Mouse (Mus musculus) ES-Bruce4 (cell line): ENCODE data around the gene Prr7. TPM values are rescaled to one million over a fixed set of nuclear protein-coding genes. Genes with fewer than 3 reads are reported as not detected.
A peak's percentile ranks its signal among the peaks of the same experiment; 100 is the strongest.

ENCODE experiments used
- H3K27ac ChIP-seq: 2 replicates; pipeline ENCODE4 v1.5.1; 2012; ENCODE audit warnings: low read length, inconsistent platforms; ENCODE audit not compliant: insufficient read depth
- H3K27me3 ChIP-seq: 2 replicates; pipeline ENCODE4 v1.6.1; 2012; ENCODE audit warnings: mild to moderate bottlenecking, low read length, inconsistent platforms; ENCODE audit not compliant: control insufficient read depth, poor library complexity, insufficient read depth, severe bottlenecking
- H3K36me3 ChIP-seq: 2 replicates; pipeline ENCODE4 v1.6.1; 2012; ENCODE audit warnings: inconsistent platforms, mild to moderate bottlenecking, low read length, moderate library complexity; ENCODE audit not compliant: control insufficient read depth, poor library complexity, insufficient read depth, severe bottlenecking
- H3K4me1 ChIP-seq: one replicate; pipeline ENCODE4 v1.8.1; 2011; ENCODE audit warnings: low read length; ENCODE audit not compliant: control insufficient read depth, insufficient read depth
- H3K4me3 ChIP-seq: 2 replicates; pipeline ENCODE4 v1.5.1; 2011; ENCODE audit warnings: low read depth, mild to moderate bottlenecking, low read length
- H3K9ac ChIP-seq: 2 replicates; pipeline ENCODE4 v1.6.1; 2012; ENCODE audit warnings: low read depth, mild to moderate bottlenecking, inconsistent platforms; ENCODE audit not compliant: poor library complexity, severe bottlenecking
- H3K9me3 ChIP-seq: replicated peaks from 2 replicates; pipeline ENCODE4 v1.6.1; 2012; ENCODE audit warnings: mild to moderate bottlenecking, low read length, inconsistent platforms; ENCODE audit not compliant: control insufficient read depth, poor library complexity, insufficient read depth, severe bottlenecking
- CTCF ChIP-seq: IDR thresholded peaks from one replicate; pipeline ENCODE4 v1.8.1; 2011; ENCODE audit warnings: low read depth, low read length
- EP300 ChIP-seq: IDR thresholded peaks from 2 replicates; pipeline ENCODE4 v1.6.1; 2011; ENCODE audit warnings: low read depth, low read length; ENCODE audit not compliant: insufficient read depth
- POLR2A ChIP-seq: IDR thresholded peaks from one replicate; pipeline ENCODE4 v1.8.1; 2011; ENCODE audit warnings: low read length; ENCODE audit not compliant: insufficient read depth
- polyA plus RNA-seq: library from polyadenylated mRNA; stranded (reverse); fragments of >200 nt; gene quantifications from 2 replicates; pipeline ENCODE4 v1.2.4, GENCODE M21; 2011; ENCODE audit warnings: low read depth; ENCODE audit not compliant: missing spikeins, insufficient read depth, insufficient read length

Prr7 gene
- polyA plus RNA-seq, 1 experiment, result 3.4 TPM

GRCm38 (mm10) chr13:55462965-55463364, 1.1 kb upstream of the Prr7 start:
- no peak for TF ChIP-seq EP300
- TF ChIP-seq POLR2A, result no peak
- TF ChIP-seq CTCF, result no peak
- Histone ChIP-seq H3K36me3 (peaks cover 20% of the 10 kb centered on the region), H3K27me3 (no peaks in the 10 kb centered on the region), H3K9ac (no peak overlapping the region), H3K27ac (no peak overlapping the region), H3K9me3 (no peaks in the 10 kb centered on the region), H3K4me1 (no peaks in the 10 kb centered on the region), H3K4me3 (no peak overlapping the region)

- no peaks in the 10 kb centered on the region for H3K4me1 ChIP-seq
- peaks cover 15% of the 10 kb centered on the region for H3K36me3 ChIP-seq
- no peaks in the 10 kb centered on the region for H3K9me3 ChIP-seq
- TF ChIP-seq EP300 (no peak), CTCF (no peak), POLR2A (no peak)
- H3K4me3 ChIP-seq, result peak overlapping the region; percentile 72
- H3K27ac ChIP-seq, result no peak overlapping the region
- no peaks in the 10 kb centered on the region for H3K27me3 ChIP-seq
- H3K9ac ChIP-seq, result peak overlapping the region; percentile 75
Measured at GRCm38 (mm10) chr13:55463399-55464026, 554 bp upstream of the Prr7 start.

GRCm38 (mm10) chr13:55465184-55465583, 1.1 kb downstream of the Prr7 start:
- Histone ChIP-seq H3K9me3 (no peaks in the 10 kb centered on the region), H3K27me3 (no peaks in the 10 kb centered on the region), H3K4me3 (peak overlapping the region; percentile 22; the same call in 1 of the 2 replicates), H3K4me1 (no peaks in the 10 kb centered on the region), H3K36me3 (no peaks in the 10 kb centered on the region), H3K9ac (peak overlapping the region; percentile 75), H3K27ac (no peak overlapping the region)
- TF ChIP-seq POLR2A (no peak), EP300 (no peak), CTCF (no peak)

GRCm38 (mm10) chr13:55465830-55466440, 1.9 kb downstream of the Prr7 start:
- TF ChIP-seq EP300, result no peak
- no peak for TF ChIP-seq CTCF
- TF ChIP-seq POLR2A, result no peak
- Histone ChIP-seq H3K4me1 (no peaks in the 10 kb centered on the region), H3K9me3 (no peaks in the 10 kb centered on the region)

GRCm38 (mm10) chr13:55468851-55469560, 4.9 kb downstream of the Prr7 start:
- no peaks in the 10 kb centered on the region for H3K27me3 ChIP-seq
- no peak overlapping the region for H3K4me3 ChIP-seq
- no peaks in the 10 kb centered on the region for H3K9me3 ChIP-seq
- H3K4me1 ChIP-seq, result no peaks in the 10 kb centered on the region
- H3K27ac ChIP-seq, result no peak overlapping the region
- no peak overlapping the region for H3K9ac ChIP-seq
- H3K36me3 ChIP-seq, result no peaks in the 10 kb centered on the region
- no peak for TF ChIP-seq EP300
- TF ChIP-seq POLR2A, result no peak
- TF ChIP-seq CTCF, result peak; percentile 37

More at GRCm38 (mm10) chr13:55465830-55466440, 1.9 kb downstream of the Prr7 start:
- no peaks in the 10 kb centered on the region for H3K36me3 ChIP-seq
- H3K27me3 ChIP-seq, result no peaks in the 10 kb centered on the region
- no peak overlapping the region for H3K4me3 ChIP-seq
- no peak overlapping the region for H3K27ac ChIP-seq
- H3K9ac ChIP-seq, result no peak overlapping the region
